Mouse (Mus musculus) myocyte (in vitro differentiated cells): ENCODE measurements at regions not wholly inside any gene's neighbourhood (a gene's known extent, or its start where the extent isn't known, plus 50 kb on each side); places are given as distances from the start of the nearest gene placed in this dataset.

Source experiments
- E2F4 ChIP-seq: IDR thresholded peaks from one replicate; pipeline ENCODE4 v1.6.1; 2011; ENCODE audit warnings: mild to moderate bottlenecking, control low read depth, moderate library complexity; ENCODE audit not compliant: insufficient read depth
- MAX ChIP-seq: IDR thresholded peaks from one replicate; pipeline ENCODE4 v1.6.1; 2011; ENCODE audit warnings: low read depth, mild to moderate bottlenecking, control low read depth
- MYOD1 ChIP-seq, 3 experiments: IDR thresholded peaks; one replicate each; pipeline ENCODE4 v1.6.1; 2011; ENCODE audit warnings: control low read depth in 2 of 3, low read depth in 2 of 3, mild to moderate bottlenecking in 2 of 3, moderate library complexity in 1 of 3; ENCODE audit not compliant: insufficient read length in 2 of 3, control insufficient read depth in 1 of 3
- POLR2A ChIP-seq: IDR thresholded peaks from one replicate; pipeline ENCODE4 v1.6.1; 2011; ENCODE audit warnings: low read depth, mild to moderate bottlenecking, control low read depth, moderate library complexity; ENCODE audit not compliant: insufficient read length
- POLR2AphosphoS2 ChIP-seq: IDR thresholded peaks from one replicate; pipeline ENCODE4 v1.6.1; 2011; ENCODE audit warnings: low read depth, control low read depth; ENCODE audit not compliant: insufficient read length

GRCm38 (mm10) chr1:144452141-144452540 lies 115.3 kb downstream of the Rgs21 start:
- TF ChIP-seq MAX (no peak), MYOD1 (IDR thresholded peaks at IDR 0.05; ENCODE audit: control insufficient read depth in 1 of 3, insufficient read length in 2 of 3, low read depth in 2 of 3) (no peak), POLR2A (no peak), POLR2AphosphoS2 (no peak), E2F4 (no peak)
